Mouse (Mus musculus) MEL (cell line): ENCODE data around the gene Cysrt1. TPM values are rescaled to one million over a fixed set of nuclear protein-coding genes. Genes with fewer than 3 reads are reported as not detected.

Experiments
- DNase-seq: peaks from one replicate; pipeline ENCODE4 v3.0.0; 2011; ENCODE audit warnings: low read depth, low spot score
- H3K27ac ChIP-seq: 2 replicates; pipeline ENCODE4 v1.5.1; 2012; ENCODE audit warnings: low read depth, mild to moderate bottlenecking, control low read depth, low read length, moderate library complexity; ENCODE audit not compliant: control insufficient read depth
- H3K27me3 ChIP-seq, 2 experiments: fragments of 150-350 bp in 1 of 2; sonication (generic) in 1 of 2; 2 replicates each; pipeline ENCODE4 v1.6.1; 2012; ENCODE audit warnings: low read length in 2 of 2, mild to moderate bottlenecking in 2 of 2, improper control_type of control experiment in 1 of 2, moderate library complexity in 1 of 2; ENCODE audit not compliant: insufficient read depth in 2 of 2, control insufficient read depth in 1 of 2
- H3K36me3 ChIP-seq, 2 experiments: 2 replicates each; pipeline ENCODE4 v1.6.1; 2012 to 2014; ENCODE audit warnings: low read length in 2 of 2, improper control_type of control experiment in 1 of 2, inconsistent platforms in 1 of 2, mild to moderate bottlenecking in 1 of 2; ENCODE audit not compliant: insufficient read depth in 2 of 2, control insufficient read depth in 1 of 2
- H3K4me1 ChIP-seq, 2 experiments: fragments of 150-350 bp in 1 of 2; sonication (generic) in 1 of 2; 2 replicates each; pipeline ENCODE4 v1.6.1; 2012; ENCODE audit warnings: low read length in 2 of 2, improper control_type of control experiment in 1 of 2, mild to moderate bottlenecking in 1 of 2; ENCODE audit not compliant: insufficient read depth in 2 of 2, control insufficient read depth in 1 of 2
- H3K4me3 ChIP-seq, 2 experiments: fragments of 150-350 bp in 1 of 2; sonication (generic) in 1 of 2; 2 replicates each; pipeline ENCODE4 v1.5.1; 2012; ENCODE audit warnings: low read depth in 2 of 2, low read length in 2 of 2, mild to moderate bottlenecking in 2 of 2, moderate library complexity in 2 of 2, control low read depth in 1 of 2, improper control_type of control experiment in 1 of 2; ENCODE audit not compliant: control insufficient read depth in 1 of 2, insufficient read depth in 1 of 2
- H3K79me2 ChIP-seq: 2 replicates; pipeline ENCODE4 v1.6.1; 2012; ENCODE audit warnings: mild to moderate bottlenecking, low read length, moderate library complexity; ENCODE audit not compliant: control insufficient read depth, poor library complexity, insufficient read depth
- H3K9ac ChIP-seq: 2 replicates; pipeline ENCODE4 v1.6.1; 2012; ENCODE audit warnings: low read depth, mild to moderate bottlenecking, control low read depth, low read length, moderate library complexity; ENCODE audit not compliant: control insufficient read depth, poor library complexity, severe bottlenecking
- H3K9me3 ChIP-seq: fragments of 150-350 bp; sonication (generic); replicated peaks from 2 replicates; pipeline ENCODE4 v1.6.1; 2012; ENCODE audit warnings: mild to moderate bottlenecking, low read length, improper control_type of control experiment, moderate library complexity; ENCODE audit not compliant: insufficient read depth
- BHLHE40 ChIP-seq: IDR thresholded peaks from 2 replicates; pipeline ENCODE4 v1.6.1; 2012; ENCODE audit warnings: low read depth, mild to moderate bottlenecking, inconsistent platforms, low read length, improper control_type of control experiment, borderline replicate concordance
- CHD1 ChIP-seq: IDR thresholded peaks from 2 replicates; pipeline ENCODE4 v1.6.1; 2012; ENCODE audit warnings: low read depth, mild to moderate bottlenecking, inconsistent platforms, low read length, improper control_type of control experiment
- CHD2 ChIP-seq: IDR thresholded peaks from 2 replicates; pipeline ENCODE4 v1.6.1; 2011; ENCODE audit warnings: low read length, improper control_type of control experiment
- CTCF ChIP-seq, 3 experiments: IDR thresholded peaks in 2 of 3; conservative IDR thresholded peaks in 1 of 3; 2 replicates each; pipeline ENCODE4 v1.5.1; 2011 to 2012; ENCODE audit warnings: low read length in 3 of 3, low read depth in 2 of 3, mild to moderate bottlenecking in 2 of 3, improper control_type of control experiment in 1 of 3, inconsistent platforms in 1 of 3, mixed read lengths in 1 of 3, moderate library complexity in 1 of 3; ENCODE audit not compliant: control insufficient read depth in 1 of 3, insufficient read depth in 1 of 3, poor library complexity in 1 of 3, severe bottlenecking in 1 of 3
- E2F4 ChIP-seq: IDR thresholded peaks from 2 replicates; pipeline ENCODE4 v1.6.1; 2011; ENCODE audit warnings: low read depth, low read length, improper control_type of control experiment, borderline replicate concordance
- ELF1 ChIP-seq: IDR thresholded peaks from 2 replicates; pipeline ENCODE4 v1.6.1; 2014; ENCODE audit warnings: low read depth, mild to moderate bottlenecking, inconsistent platforms, low read length, improper control_type of control experiment, moderate library complexity
- EP300 ChIP-seq, 2 experiments: IDR thresholded peaks; 2 replicates each; pipeline ENCODE4 v1.6.1; 2011; ENCODE audit warnings: improper control_type of control experiment in 2 of 2, low read length in 2 of 2, low read depth in 1 of 2, mild to moderate bottlenecking in 1 of 2
- GABPA ChIP-seq: IDR thresholded peaks from 2 replicates; pipeline ENCODE4 v1.6.1; 2012; ENCODE audit warnings: low read depth, mild to moderate bottlenecking, inconsistent platforms, low read length, improper control_type of control experiment, moderate library complexity
- GATA1 ChIP-seq: IDR thresholded peaks from 2 replicates; pipeline ENCODE4 v1.6.1; 2011; ENCODE audit warnings: low read depth, low read length, improper control_type of control experiment
- HCFC1 ChIP-seq: IDR thresholded peaks from 2 replicates; pipeline ENCODE4 v1.6.1; 2012; ENCODE audit warnings: low read depth, mild to moderate bottlenecking, inconsistent platforms, low read length, improper control_type of control experiment, moderate library complexity
- MAFK ChIP-seq: IDR thresholded peaks from 2 replicates; pipeline ENCODE4 v1.6.1; 2011; ENCODE audit warnings: low read depth, mild to moderate bottlenecking, low read length, improper control_type of control experiment, borderline replicate concordance
- MAX ChIP-seq: IDR thresholded peaks from 2 replicates; pipeline ENCODE4 v1.6.1; 2011; ENCODE audit warnings: low read length, improper control_type of control experiment
- MAZ ChIP-seq: IDR thresholded peaks from 2 replicates; pipeline ENCODE4 v1.6.1; 2012; ENCODE audit warnings: low read depth, mild to moderate bottlenecking, inconsistent platforms, low read length, improper control_type of control experiment
- MEF2A ChIP-seq: IDR thresholded peaks from 2 replicates; pipeline ENCODE4 v1.6.1; 2014; ENCODE audit warnings: low read depth, mild to moderate bottlenecking, inconsistent platforms, low read length, improper control_type of control experiment; ENCODE audit not compliant: poor library complexity, insufficient replicate concordance, severe bottlenecking; ENCODE audit errors: extremely low read depth
- MXI1 ChIP-seq: IDR thresholded peaks from 2 replicates; pipeline ENCODE4 v1.6.1; 2011; ENCODE audit warnings: mild to moderate bottlenecking, low read depth, low read length, improper control_type of control experiment
- MYB ChIP-seq: IDR thresholded peaks from 2 replicates; pipeline ENCODE4 v1.6.1; 2011; ENCODE audit warnings: mild to moderate bottlenecking, low read depth, low read length, improper control_type of control experiment
- MYC ChIP-seq: IDR thresholded peaks from 2 replicates; pipeline ENCODE4 v1.6.1; 2011; ENCODE audit warnings: low read depth, mild to moderate bottlenecking, low read length, improper control_type of control experiment, moderate library complexity
- NELFE ChIP-seq: IDR thresholded peaks from 2 replicates; pipeline ENCODE4 v1.6.1; 2011; ENCODE audit warnings: low read depth, low read length, improper control_type of control experiment
- POLR2AphosphoS2 ChIP-seq: IDR thresholded peaks from 2 replicates; pipeline ENCODE4 v1.6.1; 2011; ENCODE audit warnings: low read length, improper control_type of control experiment
- POLR2AphosphoS5 ChIP-seq: IDR thresholded peaks from 2 replicates; pipeline ENCODE4 v1.6.1; 2012; ENCODE audit warnings: low read depth, borderline replicate concordance, mild to moderate bottlenecking, inconsistent platforms, low read length, moderate library complexity, mixed read lengths
- RAD21 ChIP-seq: IDR thresholded peaks from 2 replicates; pipeline ENCODE4 v1.6.1; 2011; ENCODE audit warnings: mild to moderate bottlenecking, low read depth, low read length, improper control_type of control experiment
- RCOR1 ChIP-seq: IDR thresholded peaks from 2 replicates; pipeline ENCODE4 v1.6.1; 2012; ENCODE audit warnings: low read depth, mild to moderate bottlenecking, inconsistent platforms, low read length, improper control_type of control experiment
- SIN3A ChIP-seq: IDR thresholded peaks from 2 replicates; pipeline ENCODE4 v1.6.1; 2012; ENCODE audit warnings: low read length, improper control_type of control experiment, inconsistent platforms
- SMC3 ChIP-seq: IDR thresholded peaks from 2 replicates; pipeline ENCODE4 v1.6.1; 2011; ENCODE audit warnings: low read depth, low read length, improper control_type of control experiment
- TAL1 ChIP-seq: IDR thresholded peaks from 2 replicates; pipeline ENCODE4 v1.6.1; 2012; ENCODE audit warnings: mild to moderate bottlenecking, inconsistent platforms, low read length, moderate library complexity, mixed read lengths
- TCF12 ChIP-seq: IDR thresholded peaks from 2 replicates; pipeline ENCODE4 v1.6.1; 2014; ENCODE audit warnings: low read depth, mild to moderate bottlenecking, inconsistent platforms, low read length, improper control_type of control experiment, moderate library complexity
- UBTF ChIP-seq: IDR thresholded peaks from 2 replicates; pipeline ENCODE4 v1.6.1; 2012; ENCODE audit warnings: low read depth, mild to moderate bottlenecking, inconsistent platforms, low read length, improper control_type of control experiment, moderate library complexity, borderline replicate concordance; ENCODE audit not compliant: insufficient read depth
- USF1 ChIP-seq: IDR thresholded peaks from 2 replicates; pipeline ENCODE4 v1.6.1; 2014; ENCODE audit warnings: low read depth, mild to moderate bottlenecking, inconsistent platforms, low read length, improper control_type of control experiment, moderate library complexity
- USF2 ChIP-seq, 2 experiments: IDR thresholded peaks; 2 replicates each; pipeline ENCODE4 v1.6.1; 2011 to 2012; ENCODE audit warnings: improper control_type of control experiment in 2 of 2, low read length in 2 of 2, borderline replicate concordance in 1 of 2, inconsistent platforms in 1 of 2, low read depth in 1 of 2, mild to moderate bottlenecking in 1 of 2; ENCODE audit not compliant: insufficient read depth in 1 of 2
- ZC3H11A ChIP-seq: IDR thresholded peaks from 2 replicates; pipeline ENCODE4 v1.6.1; 2012; ENCODE audit warnings: low read depth, mild to moderate bottlenecking, inconsistent platforms, low read length, improper control_type of control experiment
- ZKSCAN1 ChIP-seq: IDR thresholded peaks from 2 replicates; pipeline ENCODE4 v1.6.1; 2012; ENCODE audit warnings: low read depth, mild to moderate bottlenecking, inconsistent platforms, low read length, improper control_type of control experiment, moderate library complexity
- ZMIZ1 ChIP-seq: IDR thresholded peaks from 2 replicates; pipeline ENCODE4 v1.6.1; 2012; ENCODE audit warnings: low read depth, mild to moderate bottlenecking, inconsistent platforms, low read length, improper control_type of control experiment, moderate library complexity
- polyA plus RNA-seq, 2 experiments: library from polyadenylated mRNA; stranded (reverse) in 1 of 2; unstranded in 1 of 2; fragments of >175 nt in 1 of 2; fragments of >200 nt in 1 of 2; gene quantifications; 2 replicates each; pipeline versions ENCODE4 v1.2.1 to v1.2.4; 2012; ENCODE audit warnings: low replicate concordance in 2 of 2, low read depth in 1 of 2; ENCODE audit not compliant: insufficient read length in 2 of 2, insufficient read depth in 1 of 2, missing spikeins in 1 of 2
- total RNA-seq: library from RNA; depleted of rRNA; stranded (reverse); fragments of 300-350 nt; gene quantifications from 2 replicates; pipeline ENCODE4 v1.2.3, GENCODE M21; 2012

Cysrt1 gene
- total and polyA plus RNA-seq, 3 experiments = 0.15 to 0.19 TPM; not detected in 1

DNA sequence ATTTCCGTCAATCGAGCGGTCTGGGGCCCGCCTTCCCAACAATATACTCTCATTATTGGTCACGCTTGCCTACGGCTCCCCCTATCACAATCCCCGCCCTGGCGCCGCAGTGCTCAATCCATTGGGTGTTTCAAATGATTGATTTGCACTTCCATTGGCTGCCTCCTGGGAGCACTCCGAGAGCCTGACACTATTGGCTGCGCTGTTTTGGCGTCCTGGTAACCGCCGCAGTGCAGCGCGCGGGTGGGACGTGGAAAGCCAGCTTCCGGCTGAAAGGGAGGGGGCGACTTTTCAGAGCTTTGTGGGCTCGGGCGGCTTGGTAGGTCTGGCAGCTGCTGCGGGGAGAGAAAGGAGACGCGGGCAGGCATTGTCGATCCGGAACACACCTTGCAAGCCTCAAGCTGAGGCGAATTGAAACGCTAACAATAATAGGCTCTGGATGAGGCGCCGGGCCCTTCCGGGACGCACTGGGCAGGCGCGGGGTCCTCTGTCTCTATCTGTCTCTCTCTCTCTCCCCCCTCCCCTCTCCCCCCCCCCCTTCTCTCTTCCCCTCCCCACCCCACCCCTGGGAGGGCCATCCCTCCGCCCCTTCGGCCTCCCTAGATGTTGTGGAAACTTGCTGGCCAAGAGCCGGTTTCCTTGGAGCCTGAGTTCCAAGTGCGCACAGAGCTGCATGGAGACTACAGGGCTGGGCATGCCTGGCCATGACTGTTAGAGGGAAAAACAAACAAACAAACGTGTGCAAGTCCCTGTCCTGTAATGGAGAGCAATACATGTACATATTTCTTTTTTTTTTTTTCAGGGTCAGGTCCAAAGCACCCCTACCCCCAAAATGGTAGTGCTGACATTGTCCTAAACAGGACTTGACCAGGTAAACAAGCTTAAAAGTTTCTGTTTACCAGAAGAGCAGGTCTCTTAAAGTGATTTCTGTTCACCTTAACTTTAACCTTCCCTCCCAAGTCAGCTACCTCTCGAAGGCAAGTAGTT is 17.2 kb downstream of the Cysrt1 start (continued):
- TF ChIP-seq GATA1 = 0 out of 2 replicates have a peak, but pooled peaks have one; percentile 5
- TF ChIP-seq USF1 = 0 out of 2 replicates have a peak, but pooled peaks have one; percentile 9
- no peak for TF ChIP-seq BHLHE40
- TF ChIP-seq SIN3A = peak; percentile 59; the same call in 1 of the 2 replicates
- TF ChIP-seq, all 39 proteins: peak for 15

DNA sequence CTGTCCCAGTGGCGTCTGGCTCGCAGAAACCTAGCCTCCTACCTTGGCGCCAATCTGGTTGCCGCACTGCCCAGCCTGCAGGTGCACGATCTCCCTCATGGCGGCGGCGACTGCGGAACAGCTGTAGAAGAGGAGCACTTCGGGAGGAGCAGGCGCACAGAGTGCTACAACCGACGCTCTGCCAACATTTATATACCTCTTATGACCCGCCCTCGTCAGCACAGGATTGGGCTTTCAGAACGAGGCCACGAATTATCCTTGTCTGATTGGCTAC is 17.8 kb downstream of the Cysrt1 start, which contains the start of gene Tubb4b:
TSS of gene Tubb4b (minus strand) at position 211 of the 274 bp plus-strand sequence.
- peaks cover 6 to 8% of the 10 kb centered on the region in 2 experiments for H3K36me3 ChIP-seq
- H3K4me1 ChIP-seq = peaks cover 6 to 18% of the 10 kb centered on the region in 2 experiments; a peak in 3 of 4 replicates
- peak within 1 kb of the TSS; percentile 100 for H3K27ac ChIP-seq
- peak within 1 kb of the TSS; percentile 99 for H3K9ac ChIP-seq
- no peaks in the 10 kb centered on the region for H3K9me3 ChIP-seq
- H3K79me2 ChIP-seq = peaks cover 17% of the 10 kb centered on the region
- H3K27me3 ChIP-seq = no peaks in the 10 kb centered on the region
- H3K4me3 ChIP-seq = peak within 1 kb of the TSS; percentile 96 to 97
- DNase-seq = no peak
- TF ChIP-seq ZKSCAN1 (no peak), MXI1 (peak; percentile 42; the same call in 1 of the 2 replicates), TAL1 (no peak), GATA1 (no peak), POLR2AphosphoS5 (peak; percentile 99), USF2 (IDR thresholded peaks at IDR 0.05; ENCODE audit: borderline replicate concordance in 1 of 2, insufficient read depth in 1 of 2, low read depth in 1 of 2, low read length in 2 of 2) (no peak), SMC3 (no peak), MAFK (no peak), NELFE (peak; percentile 99), MEF2A (no peak), CHD2 (no peak), MAX (no peak; the same call in 1 of the 2 replicates), TCF12 (peak; percentile 64), USF1 (no peak), ZMIZ1 (peak; percentile 99), BHLHE40 (no peak), POLR2AphosphoS2 (peak; percentile 100), CTCF (IDR thresholded peaks at IDR 0.05 in 2 of 3, conservative IDR thresholded peaks at IDR 0.05 in 1 of 3; ENCODE audit: control insufficient read depth in 1 of 3, insufficient read depth in 1 of 3, low read depth in 2 of 3, low read length in 3 of 3, poor library complexity in 1 of 3, severe bottlenecking in 1 of 3) (no peak), RCOR1 (no peak), E2F4 (no peak), HCFC1 (peak; percentile 65; the same call in 1 of the 2 replicates), EP300 (IDR thresholded peaks at IDR 0.05; ENCODE audit: low read depth in 1 of 2, low read length in 2 of 2) (no peak), UBTF (no peak; the same call in 1 of the 2 replicates), RAD21 (no peak), CHD1 (no peak), ELF1 (peak; percentile 45; the same call in 1 of the 2 replicates), MAZ (no peak), MYB (no peak), ZC3H11A (no peak), MYC (peak; percentile 79), GABPA (no peak)
